Mouse (Mus musculus) MEL (cell line): ENCODE data around the gene Col25a1. TPM values are rescaled to one million over a fixed set of nuclear protein-coding genes. Genes with fewer than 3 reads are reported as not detected.

ENCODE experiments used
- DNase-seq: peaks from one replicate; pipeline ENCODE4 v3.0.0; 2011; ENCODE audit warnings: low read depth, low spot score
- H3K27ac ChIP-seq: 2 replicates; pipeline ENCODE4 v1.5.1; 2012; ENCODE audit warnings: low read depth, mild to moderate bottlenecking, control low read depth, low read length, moderate library complexity; ENCODE audit not compliant: control insufficient read depth
- H3K27me3 ChIP-seq, 2 experiments: fragments of 150-350 bp in 1 of 2; sonication (generic) in 1 of 2; 2 replicates each; pipeline ENCODE4 v1.6.1; 2012; ENCODE audit warnings: low read length in 2 of 2, mild to moderate bottlenecking in 2 of 2, improper control_type of control experiment in 1 of 2, moderate library complexity in 1 of 2; ENCODE audit not compliant: insufficient read depth in 2 of 2, control insufficient read depth in 1 of 2
- H3K36me3 ChIP-seq, 2 experiments: 2 replicates each; pipeline ENCODE4 v1.6.1; 2012 to 2014; ENCODE audit warnings: low read length in 2 of 2, improper control_type of control experiment in 1 of 2, inconsistent platforms in 1 of 2, mild to moderate bottlenecking in 1 of 2; ENCODE audit not compliant: insufficient read depth in 2 of 2, control insufficient read depth in 1 of 2
- H3K4me1 ChIP-seq, 2 experiments: fragments of 150-350 bp in 1 of 2; sonication (generic) in 1 of 2; 2 replicates each; pipeline ENCODE4 v1.6.1; 2012; ENCODE audit warnings: low read length in 2 of 2, improper control_type of control experiment in 1 of 2, mild to moderate bottlenecking in 1 of 2; ENCODE audit not compliant: insufficient read depth in 2 of 2, control insufficient read depth in 1 of 2
- H3K4me3 ChIP-seq, 2 experiments: fragments of 150-350 bp in 1 of 2; sonication (generic) in 1 of 2; 2 replicates each; pipeline ENCODE4 v1.5.1; 2012; ENCODE audit warnings: low read depth in 2 of 2, low read length in 2 of 2, mild to moderate bottlenecking in 2 of 2, moderate library complexity in 2 of 2, control low read depth in 1 of 2, improper control_type of control experiment in 1 of 2; ENCODE audit not compliant: control insufficient read depth in 1 of 2, insufficient read depth in 1 of 2
- H3K79me2 ChIP-seq: 2 replicates; pipeline ENCODE4 v1.6.1; 2012; ENCODE audit warnings: mild to moderate bottlenecking, low read length, moderate library complexity; ENCODE audit not compliant: control insufficient read depth, poor library complexity, insufficient read depth
- H3K9ac ChIP-seq: 2 replicates; pipeline ENCODE4 v1.6.1; 2012; ENCODE audit warnings: low read depth, mild to moderate bottlenecking, control low read depth, low read length, moderate library complexity; ENCODE audit not compliant: control insufficient read depth, poor library complexity, severe bottlenecking
- H3K9me3 ChIP-seq: fragments of 150-350 bp; sonication (generic); replicated peaks from 2 replicates; pipeline ENCODE4 v1.6.1; 2012; ENCODE audit warnings: mild to moderate bottlenecking, low read length, improper control_type of control experiment, moderate library complexity; ENCODE audit not compliant: insufficient read depth
- CHD1 ChIP-seq: IDR thresholded peaks from 2 replicates; pipeline ENCODE4 v1.6.1; 2012; ENCODE audit warnings: low read depth, mild to moderate bottlenecking, inconsistent platforms, low read length, improper control_type of control experiment
- CHD2 ChIP-seq: IDR thresholded peaks from 2 replicates; pipeline ENCODE4 v1.6.1; 2011; ENCODE audit warnings: low read length, improper control_type of control experiment
- CTCF ChIP-seq, 3 experiments: IDR thresholded peaks in 2 of 3; conservative IDR thresholded peaks in 1 of 3; 2 replicates each; pipeline ENCODE4 v1.5.1; 2011 to 2012; ENCODE audit warnings: low read length in 3 of 3, low read depth in 2 of 3, mild to moderate bottlenecking in 2 of 3, improper control_type of control experiment in 1 of 3, inconsistent platforms in 1 of 3, mixed read lengths in 1 of 3, moderate library complexity in 1 of 3; ENCODE audit not compliant: control insufficient read depth in 1 of 3, insufficient read depth in 1 of 3, poor library complexity in 1 of 3, severe bottlenecking in 1 of 3
- ELF1 ChIP-seq: IDR thresholded peaks from 2 replicates; pipeline ENCODE4 v1.6.1; 2014; ENCODE audit warnings: low read depth, mild to moderate bottlenecking, inconsistent platforms, low read length, improper control_type of control experiment, moderate library complexity
- MAX ChIP-seq: IDR thresholded peaks from 2 replicates; pipeline ENCODE4 v1.6.1; 2011; ENCODE audit warnings: low read length, improper control_type of control experiment
- MEF2A ChIP-seq: IDR thresholded peaks from 2 replicates; pipeline ENCODE4 v1.6.1; 2014; ENCODE audit warnings: low read depth, mild to moderate bottlenecking, inconsistent platforms, low read length, improper control_type of control experiment; ENCODE audit not compliant: poor library complexity, insufficient replicate concordance, severe bottlenecking; ENCODE audit errors: extremely low read depth
- NELFE ChIP-seq: IDR thresholded peaks from 2 replicates; pipeline ENCODE4 v1.6.1; 2011; ENCODE audit warnings: low read depth, low read length, improper control_type of control experiment
- NRF1 ChIP-seq: IDR thresholded peaks from 2 replicates; pipeline ENCODE4 v1.6.1; 2014; ENCODE audit warnings: low read depth, mild to moderate bottlenecking, inconsistent platforms, low read length, improper control_type of control experiment, moderate library complexity; ENCODE audit not compliant: poor library complexity, insufficient read depth, severe bottlenecking
- POLR2A ChIP-seq, 2 experiments: IDR thresholded peaks; 2 replicates each; pipeline ENCODE4 v1.6.1; 2011 to 2012; ENCODE audit warnings: low read length in 2 of 2, mild to moderate bottlenecking in 2 of 2, control low read depth in 1 of 2, improper control_type of control experiment in 1 of 2, low read depth in 1 of 2, moderate library complexity in 1 of 2; ENCODE audit not compliant: control insufficient read depth in 1 of 2, insufficient read depth in 1 of 2, poor library complexity in 1 of 2
- POLR2AphosphoS2 ChIP-seq: IDR thresholded peaks from 2 replicates; pipeline ENCODE4 v1.6.1; 2011; ENCODE audit warnings: low read length, improper control_type of control experiment
- POLR2AphosphoS5 ChIP-seq: IDR thresholded peaks from 2 replicates; pipeline ENCODE4 v1.6.1; 2012; ENCODE audit warnings: low read depth, borderline replicate concordance, mild to moderate bottlenecking, inconsistent platforms, low read length, moderate library complexity, mixed read lengths
- TBP ChIP-seq: IDR thresholded peaks from 2 replicates; pipeline ENCODE4 v1.8.0; 2011; ENCODE audit warnings: low read depth, low read length, improper control_type of control experiment
- TCF12 ChIP-seq: IDR thresholded peaks from 2 replicates; pipeline ENCODE4 v1.6.1; 2014; ENCODE audit warnings: low read depth, mild to moderate bottlenecking, inconsistent platforms, low read length, improper control_type of control experiment, moderate library complexity
- USF1 ChIP-seq: IDR thresholded peaks from 2 replicates; pipeline ENCODE4 v1.6.1; 2014; ENCODE audit warnings: low read depth, mild to moderate bottlenecking, inconsistent platforms, low read length, improper control_type of control experiment, moderate library complexity
- USF2 ChIP-seq, 2 experiments: IDR thresholded peaks; 2 replicates each; pipeline ENCODE4 v1.6.1; 2011 to 2012; ENCODE audit warnings: improper control_type of control experiment in 2 of 2, low read length in 2 of 2, borderline replicate concordance in 1 of 2, inconsistent platforms in 1 of 2, low read depth in 1 of 2, mild to moderate bottlenecking in 1 of 2; ENCODE audit not compliant: insufficient read depth in 1 of 2
- ZC3H11A ChIP-seq: IDR thresholded peaks from 2 replicates; pipeline ENCODE4 v1.6.1; 2012; ENCODE audit warnings: low read depth, mild to moderate bottlenecking, inconsistent platforms, low read length, improper control_type of control experiment
- ZKSCAN1 ChIP-seq: IDR thresholded peaks from 2 replicates; pipeline ENCODE4 v1.6.1; 2012; ENCODE audit warnings: low read depth, mild to moderate bottlenecking, inconsistent platforms, low read length, improper control_type of control experiment, moderate library complexity
- ZNF384 ChIP-seq: IDR thresholded peaks from 2 replicates; pipeline ENCODE4 v1.6.1; 2012; ENCODE audit warnings: low read depth, mild to moderate bottlenecking, inconsistent platforms, low read length, improper control_type of control experiment
- polyA plus RNA-seq, 2 experiments: library from polyadenylated mRNA; stranded (reverse) in 1 of 2; unstranded in 1 of 2; fragments of >175 nt in 1 of 2; fragments of >200 nt in 1 of 2; gene quantifications; 2 replicates each; pipeline versions ENCODE4 v1.2.1 to v1.2.4; 2012; ENCODE audit warnings: low replicate concordance in 2 of 2, low read depth in 1 of 2; ENCODE audit not compliant: insufficient read length in 2 of 2, insufficient read depth in 1 of 2, missing spikeins in 1 of 2
- total RNA-seq: library from RNA; depleted of rRNA; stranded (reverse); fragments of 300-350 nt; gene quantifications from 2 replicates; pipeline ENCODE4 v1.2.3, GENCODE M21; 2012

Gene Col25a1
- total and polyA plus RNA-seq, 3 experiments = not detected

DNA sequence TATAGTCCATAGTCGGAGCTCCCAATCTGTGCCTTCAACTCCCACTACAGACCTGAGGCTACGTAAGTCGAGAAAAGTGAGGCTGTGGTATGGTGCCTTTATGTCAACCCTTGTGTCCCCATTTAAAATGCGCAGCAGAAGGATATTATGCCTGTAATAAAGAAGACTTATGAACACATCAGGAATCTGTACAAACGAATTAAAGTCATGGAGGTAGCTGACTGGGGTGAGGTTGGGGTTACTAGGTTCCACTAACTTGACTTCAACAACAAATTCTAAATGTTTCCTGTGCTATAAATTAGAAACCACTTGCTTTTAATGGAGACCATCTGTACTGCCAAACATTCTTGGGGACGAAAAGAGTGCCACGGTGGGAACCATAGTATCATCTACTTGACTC lies 104.8 kb downstream of the Col25a1 start:
- no peak overlapping the region for H3K4me3 ChIP-seq
- DNase-seq = no peak
- no peaks in the 10 kb centered on the region for H3K79me2 ChIP-seq
- H3K27ac ChIP-seq = no peak overlapping the region
- H3K4me1 ChIP-seq = no peaks in the 10 kb centered on the region
- H3K9ac ChIP-seq = no peak overlapping the region
- no peaks in the 10 kb centered on the region for H3K36me3 ChIP-seq
- H3K27me3 ChIP-seq = no peaks in the 10 kb centered on the region
- no peaks in the 10 kb centered on the region for H3K9me3 ChIP-seq
- no peak for TF ChIP-seq POLR2AphosphoS2

GRCm38 (mm10) chr3:130237852-130238251 lies 106.6 kb downstream of the Col25a1 start:
- Histone ChIP-seq H3K36me3 (no peaks in the 10 kb centered on the region), H3K4me3 (no peak overlapping the region), H3K9ac (no peak overlapping the region), H3K79me2 (no peaks in the 10 kb centered on the region), H3K27ac (no peak overlapping the region), H3K9me3 (no peaks in the 10 kb centered on the region)
- DNase-seq = no peak
- TF ChIP-seq ELF1 (no peak), ZKSCAN1 (no peak), CHD2 (no peak), ZC3H11A (no peak), TCF12 (no peak), NELFE (no peak), MAX (no peak), MEF2A (no peak), TBP (no peak), CHD1 (no peak), POLR2A (IDR thresholded peaks at IDR 0.05; ENCODE audit: control insufficient read depth in 1 of 2, insufficient read depth in 1 of 2, low read depth in 1 of 2, low read length in 2 of 2, poor library complexity in 1 of 2) (no peak), USF2 (IDR thresholded peaks at IDR 0.05; ENCODE audit: borderline replicate concordance in 1 of 2, insufficient read depth in 1 of 2, low read depth in 1 of 2, low read length in 2 of 2) (no peak), POLR2AphosphoS5 (no peak), USF1 (no peak), CTCF (IDR thresholded peaks at IDR 0.05 in 2 of 3, conservative IDR thresholded peaks at IDR 0.05 in 1 of 3; ENCODE audit: control insufficient read depth in 1 of 3, insufficient read depth in 1 of 3, low read depth in 2 of 3, low read length in 3 of 3, poor library complexity in 1 of 3, severe bottlenecking in 1 of 3) (no peak), ZNF384 (no peak), NRF1 (no peak)
- TF ChIP-seq, all 39 proteins: peak for 0
- H3K27me3 ChIP-seq = no peaks in the 10 kb centered on the region
- H3K4me1 ChIP-seq = no peaks in the 10 kb centered on the region
